Mouse (Mus musculus) lung, postnatal 14 days (tissue): ENCODE results near the gene Mob2.

ENCODE experiments used
- DNase-seq: peaks from one replicate; pipeline ENCODE4 v3.0.0; 2021

Mob2 gene

DNA sequence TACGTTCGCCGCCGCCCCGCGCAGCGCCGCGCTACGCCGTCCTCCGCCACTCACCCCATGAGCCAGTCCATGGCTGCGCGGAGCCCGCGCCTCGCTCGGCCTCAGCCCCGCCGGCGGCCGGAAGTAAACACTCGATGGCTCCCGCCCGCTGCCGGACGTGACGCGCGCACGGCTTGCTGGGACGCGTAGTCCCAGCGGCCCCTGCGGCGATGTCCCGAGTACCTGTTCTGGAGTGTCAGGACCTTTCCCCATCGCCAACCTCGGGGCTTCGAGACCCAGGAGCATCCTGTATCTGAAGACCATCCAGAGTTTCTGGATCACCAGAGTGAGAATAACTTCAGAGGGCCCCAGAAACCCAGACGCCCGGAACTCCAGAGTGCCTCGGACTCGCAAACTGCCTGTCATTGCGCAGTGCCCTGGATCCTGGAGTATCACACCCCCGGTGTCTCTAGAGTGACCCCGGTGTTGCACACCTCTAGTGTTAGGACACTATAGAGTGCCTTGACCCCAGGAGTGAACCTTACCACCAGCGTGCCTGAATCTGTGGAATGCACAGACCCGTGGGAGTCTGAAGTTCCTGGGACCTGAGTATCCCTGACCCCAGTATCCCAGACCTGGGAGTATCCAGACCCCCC lies at the start of gene Mob2:
Mob2 (minus strand) TSS at position 135 of the 635 bp plus-strand sequence.
- peak; percentile 93 for DNase-seq

DNA sequence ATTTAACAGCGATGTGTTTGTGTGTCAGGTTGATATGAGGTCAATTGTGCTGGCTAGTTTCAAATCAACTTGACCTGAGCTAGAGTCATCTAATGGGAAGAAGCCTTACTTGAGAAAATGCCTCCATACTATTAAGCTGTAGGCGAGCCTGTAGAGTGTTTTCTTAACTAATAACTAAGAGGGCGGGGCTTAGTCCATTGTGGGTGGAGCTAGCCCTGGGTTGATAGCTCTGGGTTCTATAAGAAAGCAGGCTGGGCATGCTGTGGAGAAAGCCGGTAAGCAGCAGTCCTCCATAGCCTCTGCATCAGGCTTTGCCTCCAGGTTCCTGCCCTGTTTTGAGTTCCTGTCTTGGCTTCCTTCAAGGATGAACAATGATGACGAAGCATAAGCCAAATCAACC lies 43.9 kb upstream of the Mob2 start:
- DNase-seq = no peak

DNA sequence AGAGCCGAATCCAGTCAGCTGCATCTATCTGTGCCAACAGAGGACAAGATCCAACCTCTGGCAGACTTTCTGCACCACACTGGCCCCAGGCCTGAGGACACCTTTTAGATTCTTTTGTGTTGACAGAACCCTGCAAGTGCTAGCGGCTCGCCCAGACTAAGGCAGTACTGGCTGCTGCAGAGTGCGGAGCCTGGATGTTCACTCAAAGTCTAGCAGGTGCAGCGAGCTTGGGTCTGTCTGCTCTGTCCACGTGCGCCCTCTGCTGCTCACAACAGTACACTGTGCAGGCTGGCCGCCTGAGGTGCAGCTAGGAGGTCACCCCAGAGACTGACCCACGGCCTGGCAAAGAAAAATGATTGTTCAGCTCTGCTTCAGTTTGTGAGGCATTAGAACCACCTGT lies 36.9 kb upstream of the Mob2 start:
- peak; percentile 86 for DNase-seq

DNA sequence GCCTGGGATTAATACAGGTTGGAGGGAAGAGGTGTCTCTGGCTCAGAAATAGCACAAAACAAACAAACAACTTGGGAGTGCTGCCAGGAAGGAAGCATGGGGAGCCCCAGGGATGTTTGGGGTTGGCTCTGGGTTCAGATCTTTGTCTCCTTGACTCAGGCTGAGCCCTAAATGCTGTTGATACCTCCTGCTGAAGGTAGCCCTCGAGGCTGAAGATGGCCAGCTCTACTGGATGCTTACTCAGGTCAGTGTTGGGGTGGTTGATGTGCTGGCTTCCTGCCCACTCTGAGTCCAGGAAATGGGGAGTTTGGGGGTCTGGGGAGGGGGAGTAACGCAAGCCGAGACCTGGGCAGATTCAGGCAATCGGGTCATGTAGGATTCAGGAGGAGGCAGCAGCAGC lies 35.8 kb upstream of the Mob2 start:
- no peak for DNase-seq

DNA sequence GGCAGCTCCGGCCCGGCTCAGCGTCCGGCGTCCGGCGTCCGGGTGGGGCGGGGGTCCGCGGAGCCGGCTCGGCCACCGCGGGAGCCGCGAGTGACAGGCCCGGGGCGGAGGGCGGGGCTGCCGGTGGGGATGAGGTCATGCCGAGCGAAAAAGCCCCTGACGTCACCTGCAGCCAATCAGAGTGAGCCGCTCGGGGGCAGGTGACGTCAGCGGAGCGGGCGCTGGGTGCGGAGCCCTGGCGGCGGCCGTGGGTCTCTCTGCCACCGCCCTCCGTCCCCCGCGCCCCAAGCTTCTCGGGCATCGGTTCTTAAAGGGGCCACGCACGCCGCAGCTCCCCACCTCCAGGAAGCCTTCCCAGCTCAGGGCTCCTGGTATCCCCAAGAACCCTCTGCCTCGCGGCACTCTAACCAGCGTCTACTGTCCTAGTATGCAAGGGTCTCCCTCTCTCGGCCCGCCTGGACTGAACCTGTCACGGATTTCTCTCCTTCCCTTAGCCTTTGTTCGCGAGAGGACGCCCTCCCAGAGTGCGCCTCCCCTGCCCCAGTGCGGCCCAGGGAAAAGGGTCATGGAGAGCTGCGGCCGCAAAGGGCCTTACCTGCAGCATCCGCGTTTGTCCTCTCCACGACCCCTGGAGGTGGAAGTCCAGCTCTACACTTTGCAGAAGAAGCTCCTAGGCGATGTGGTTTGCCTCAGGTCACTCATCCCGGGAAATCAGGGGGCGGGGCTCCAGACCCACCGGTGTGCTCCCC lies 34.5 kb upstream of the Mob2 start, which contains the start of gene Dusp8:
Dusp8 (minus strand) TSS at position 661 of the 749 bp plus-strand sequence.
- peak; percentile 93 for DNase-seq

DNA sequence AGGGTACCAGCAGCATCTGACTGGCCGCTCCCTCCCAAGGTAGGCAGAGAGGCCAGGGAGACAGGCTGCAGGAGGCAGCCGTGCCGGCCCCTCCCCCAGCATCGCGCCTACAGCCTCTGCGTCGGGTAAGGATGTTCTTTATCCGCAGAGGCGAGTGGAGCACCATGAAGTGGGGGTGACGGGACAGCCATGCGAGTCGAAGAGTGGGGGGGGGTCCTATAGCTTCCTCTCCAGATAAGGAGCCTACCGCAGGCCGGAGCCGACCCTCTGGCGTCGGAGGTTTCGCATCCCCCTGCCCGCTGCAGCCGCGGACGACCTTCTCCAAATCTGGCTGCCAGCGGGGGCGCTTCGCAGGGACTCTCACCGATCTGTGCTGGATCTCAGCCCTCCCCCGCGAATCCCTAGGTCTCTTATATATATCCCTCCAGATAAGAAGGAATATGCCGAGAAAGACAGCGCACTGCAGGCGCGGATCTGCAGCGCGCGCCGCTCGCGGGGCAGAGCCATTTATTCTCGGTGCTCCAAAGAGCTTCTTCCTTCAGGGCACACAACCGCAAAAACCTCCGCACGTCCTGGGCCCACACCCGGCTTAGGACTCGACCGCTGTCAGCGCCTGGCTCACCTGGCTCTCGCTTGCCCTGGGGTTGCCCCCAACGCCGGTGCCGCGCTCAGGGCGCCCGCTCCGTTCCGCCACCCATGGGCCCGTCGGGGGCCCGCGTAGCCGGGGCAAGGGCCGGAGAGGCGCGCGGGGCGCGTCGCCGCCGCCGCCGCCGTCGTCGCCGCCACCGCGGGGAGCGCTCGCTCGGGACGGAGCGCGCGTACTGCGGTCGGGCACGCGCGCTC lies 33.7 kb upstream of the Mob2 start:
- peak; percentile 46 for DNase-seq

DNA sequence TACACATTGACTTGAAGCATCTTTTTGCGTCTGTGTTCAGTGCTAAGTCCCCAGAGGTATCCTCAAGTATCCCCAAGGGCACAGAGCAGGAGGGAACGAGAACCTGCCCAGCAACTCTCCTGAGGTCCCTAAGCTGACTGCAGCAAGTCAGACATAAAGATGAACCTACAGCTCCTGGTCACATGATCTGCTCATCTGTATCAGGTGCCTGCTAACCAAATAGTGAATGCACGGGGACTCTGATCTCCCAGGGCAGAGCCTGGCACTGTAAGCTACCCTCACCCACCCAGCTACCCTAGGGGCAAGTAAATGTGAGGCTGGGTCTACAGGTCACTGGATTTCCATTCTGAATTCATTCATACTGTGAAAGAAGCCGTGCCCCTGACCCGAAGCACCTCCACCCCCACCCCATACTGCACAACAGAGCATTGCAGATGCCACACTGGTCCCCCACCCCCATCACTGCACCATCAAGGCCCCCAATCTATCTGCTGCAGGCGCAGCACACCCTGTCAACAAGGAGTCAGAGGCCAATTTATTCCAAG lies 32.9 kb upstream of the Mob2 start:
- DNase-seq = no peak

DNA sequence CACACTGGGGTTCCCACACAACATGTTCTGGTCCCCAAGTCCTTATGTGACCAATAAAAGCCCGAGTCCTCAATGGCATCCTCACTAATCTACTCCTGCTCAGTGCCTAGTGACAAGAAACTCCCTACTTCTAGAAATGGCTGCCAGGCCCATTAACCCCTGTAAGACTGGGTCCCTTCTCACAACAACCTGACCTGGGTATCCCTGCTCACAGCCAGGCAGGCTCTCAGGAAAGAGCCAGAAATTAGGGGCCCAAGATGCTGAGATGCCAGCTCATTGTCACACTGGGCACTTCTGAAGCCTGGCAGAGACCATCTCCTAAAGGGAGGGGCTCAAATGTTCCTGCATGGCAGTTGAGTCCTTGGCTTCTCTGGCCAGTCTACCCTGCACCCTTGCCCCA lies 32.1 kb upstream of the Mob2 start:
- DNase-seq = no peak

DNA sequence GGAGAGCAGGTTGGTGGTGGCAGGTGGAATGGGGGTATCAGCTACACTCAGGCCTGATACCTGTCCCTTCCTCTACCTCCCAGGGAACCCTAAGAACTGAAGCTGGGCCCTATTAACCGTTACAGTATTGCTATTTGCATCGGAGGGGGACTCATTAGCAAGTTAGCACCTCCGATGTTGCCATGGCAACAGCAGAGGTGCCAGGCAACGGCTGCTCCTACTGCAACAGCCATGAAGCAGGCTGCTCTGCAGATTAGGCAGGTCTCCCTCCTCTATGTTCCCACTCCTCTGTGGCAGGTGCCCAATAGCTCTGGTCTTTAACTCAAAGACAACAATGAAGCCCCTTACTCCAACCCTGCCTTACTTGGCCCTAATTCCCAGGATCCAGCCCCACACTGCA lies 31.0 kb upstream of the Mob2 start:
- no peak for DNase-seq

DNA sequence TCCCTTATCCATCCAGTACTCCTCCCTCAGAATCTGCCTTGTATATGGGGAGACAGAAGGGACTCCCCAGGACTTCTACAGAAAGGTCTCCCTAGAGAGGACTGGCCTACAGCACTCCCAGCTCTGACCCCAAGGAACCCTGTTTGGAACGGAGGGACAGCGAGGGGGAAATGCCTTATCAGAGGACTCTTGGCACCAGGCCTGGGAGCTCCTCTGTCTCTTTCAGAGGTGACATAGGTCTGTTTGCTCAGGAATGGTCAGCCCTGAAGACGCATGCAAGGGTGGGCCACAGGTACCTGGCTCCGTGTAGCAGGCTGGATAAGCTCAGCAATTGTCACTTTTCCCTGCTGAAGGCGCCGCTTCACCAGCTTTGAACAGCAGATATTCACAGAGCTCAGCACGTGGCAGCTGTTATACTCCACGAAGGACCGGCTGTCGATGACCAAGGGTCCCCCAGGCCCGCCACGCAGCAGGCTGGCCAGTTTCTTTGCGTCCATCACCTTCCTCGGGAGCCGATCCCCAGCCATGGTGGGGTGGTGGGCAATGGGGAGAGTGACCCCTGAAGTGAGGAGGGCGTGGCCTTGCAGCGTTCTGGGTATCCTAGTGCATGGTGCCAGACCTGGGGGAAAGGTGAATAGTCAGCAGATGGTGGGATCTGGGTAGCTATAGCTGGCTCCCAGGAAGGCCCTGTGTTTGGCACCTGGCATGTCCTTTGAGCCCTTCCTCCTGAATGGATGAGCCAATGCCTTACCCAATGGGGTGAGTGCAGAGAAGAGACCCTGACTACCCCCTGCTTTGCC lies 29.0 kb upstream of the Mob2 start:
- no peak for DNase-seq

DNA sequence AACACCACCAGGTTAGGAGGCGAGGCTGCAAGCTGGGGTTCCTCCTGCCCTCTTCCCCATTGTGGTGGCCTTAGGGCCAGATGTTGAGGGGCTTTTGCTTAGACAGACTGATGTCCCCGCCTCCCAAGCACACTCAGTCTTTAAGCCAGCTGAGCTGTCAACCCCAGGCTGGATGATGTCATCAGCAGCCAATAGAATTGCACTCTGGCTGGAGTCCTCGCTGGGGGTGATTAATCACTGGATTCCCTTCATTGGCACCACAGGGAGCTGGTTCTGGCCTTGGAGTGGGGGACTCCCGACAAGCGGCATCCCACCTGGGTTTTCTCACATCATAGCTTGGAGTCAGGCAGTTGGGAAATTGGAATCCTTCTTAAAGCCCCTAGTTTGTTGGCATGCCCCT lies 28.0 kb upstream of the Mob2 start:
- DNase-seq = no peak

DNA sequence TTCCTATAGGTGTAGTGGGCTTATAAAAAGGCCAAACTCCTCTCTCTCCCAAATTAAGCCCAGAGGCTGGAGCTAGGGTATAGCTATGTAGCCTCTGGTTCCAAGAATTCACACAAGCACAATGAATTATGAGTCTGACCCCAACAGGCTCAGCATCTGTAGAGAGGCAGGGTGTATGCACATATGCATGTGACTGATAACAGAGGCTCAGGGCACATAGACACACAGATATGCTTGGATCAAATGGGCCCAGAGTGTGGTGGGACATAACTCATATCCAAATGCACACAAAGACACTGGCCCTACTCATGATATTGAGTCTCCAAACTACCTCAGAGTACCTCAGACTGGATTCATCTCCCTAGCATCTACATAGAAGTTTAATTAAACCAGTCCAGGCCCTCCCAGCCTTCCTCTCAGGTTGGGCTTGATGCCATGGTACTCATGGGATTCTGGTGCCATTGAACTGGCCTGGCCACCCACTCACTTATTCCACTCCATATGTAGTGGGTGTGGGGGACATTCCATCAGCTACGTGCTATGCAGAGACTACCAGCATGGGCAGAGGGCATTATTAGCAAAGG lies 26.3 kb upstream of the Mob2 start:
- DNase-seq = no peak

DNA sequence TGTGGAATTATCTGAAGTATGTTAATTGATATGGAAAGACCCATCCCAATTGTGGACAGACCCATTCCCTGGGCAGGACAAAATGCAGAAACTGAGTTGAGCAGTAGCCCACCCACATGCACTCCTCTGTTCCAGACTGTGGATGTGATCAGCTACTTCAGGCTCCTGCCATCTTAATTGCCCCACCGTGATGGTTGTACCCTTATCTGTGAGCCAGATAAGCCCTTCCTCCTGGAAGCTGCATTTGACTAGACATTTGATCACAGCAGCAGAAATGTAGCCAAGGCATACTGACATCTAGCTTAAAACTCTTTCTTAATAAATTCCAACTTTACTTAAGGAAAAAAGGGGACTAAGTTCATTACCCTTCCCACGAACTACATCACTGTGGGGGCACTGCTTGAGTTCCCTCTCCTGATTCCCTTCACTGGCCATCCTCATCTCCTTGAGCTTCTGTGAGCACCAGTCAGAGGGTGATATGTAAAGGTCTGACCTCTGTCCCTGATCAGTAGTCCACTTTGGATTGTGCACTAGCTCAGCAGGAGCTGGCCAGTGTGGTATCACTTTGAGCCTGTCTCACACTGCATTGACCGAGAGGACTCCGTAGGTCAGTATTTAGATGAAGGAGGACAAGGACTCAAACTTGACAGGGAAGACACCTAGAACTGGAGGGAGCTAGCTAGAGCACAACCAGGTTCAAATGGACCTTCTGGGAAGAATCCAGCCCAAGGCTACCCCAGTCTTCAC lies 25.5 kb upstream of the Mob2 start:
- DNase-seq = no peak

DNA sequence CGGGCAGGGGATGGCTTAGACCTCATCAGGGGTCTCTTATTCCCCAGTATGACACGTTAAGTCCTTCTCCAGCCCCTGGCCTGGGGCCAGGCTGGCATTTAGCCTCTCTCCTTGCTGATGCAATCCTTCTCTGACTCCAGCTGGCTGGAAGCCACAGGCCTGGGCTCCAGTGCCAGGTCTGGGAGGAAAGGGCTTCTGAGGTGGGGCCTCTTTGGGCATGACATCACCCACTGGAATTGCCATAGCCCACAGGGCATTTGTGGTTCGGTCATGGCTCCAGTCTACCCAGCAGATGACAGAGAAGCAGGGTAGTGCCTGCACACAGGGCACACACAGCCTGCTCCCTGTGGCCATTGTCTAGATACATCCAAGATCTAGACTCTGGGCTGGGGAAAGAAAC lies 24.0 kb upstream of the Mob2 start:
- peak; percentile 88 for DNase-seq

DNA sequence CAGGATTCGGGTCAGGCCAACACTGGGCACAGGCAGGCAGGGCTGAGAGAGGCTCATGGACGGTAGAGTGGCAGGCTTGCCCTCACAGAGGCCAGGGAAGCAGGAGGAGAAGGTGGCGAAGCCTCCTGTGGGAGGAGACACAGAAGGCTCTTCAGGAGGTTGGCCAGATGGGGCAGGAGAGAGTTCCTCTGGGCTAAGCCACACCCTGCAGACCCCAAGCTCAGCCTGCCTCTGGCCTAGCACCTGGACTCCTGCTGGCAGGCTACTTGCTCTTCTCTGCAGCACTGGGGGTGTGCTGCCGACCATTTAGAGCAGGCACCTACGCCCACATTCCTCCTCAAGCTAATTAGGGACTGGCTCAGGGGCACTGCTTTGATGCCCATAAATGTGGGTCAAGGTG lies 23.5 kb upstream of the Mob2 start:
- no peak for DNase-seq

DNA sequence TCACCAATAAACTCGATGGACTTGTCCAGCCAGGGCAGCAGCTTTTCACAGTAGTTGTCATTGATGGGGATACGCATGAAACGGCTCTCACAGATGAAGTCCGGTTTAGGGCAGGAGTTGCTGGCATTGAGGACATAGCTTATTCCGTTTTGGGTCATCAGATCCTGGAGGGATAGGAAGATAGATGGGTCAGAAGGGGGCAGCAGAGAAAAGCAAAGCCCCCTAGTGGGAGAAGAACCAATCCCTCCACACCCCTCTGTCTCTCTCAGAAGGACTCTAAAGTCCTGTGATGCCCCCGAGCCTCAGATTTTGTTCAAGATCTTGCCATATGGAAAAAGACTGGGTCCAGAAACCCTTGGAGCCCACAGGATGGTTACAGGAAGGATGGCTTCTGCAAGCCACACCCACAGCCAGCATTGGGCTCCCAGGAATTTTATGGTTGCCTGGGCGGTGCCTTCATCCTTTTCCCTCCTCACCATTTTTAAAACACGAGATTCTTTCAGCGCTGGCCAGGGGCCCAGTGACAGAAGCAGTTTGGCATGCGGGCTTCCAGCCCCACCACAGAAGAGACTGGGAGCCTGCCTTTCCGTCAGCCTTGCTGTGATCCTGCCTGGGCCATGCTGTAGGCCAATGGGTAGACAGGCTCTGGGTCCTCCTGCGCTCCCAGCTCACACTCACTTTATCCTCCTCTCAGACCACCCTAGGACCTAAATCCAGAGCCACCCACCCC lies 22.9 kb upstream of the Mob2 start:
- DNase-seq = peak; percentile 66

DNA sequence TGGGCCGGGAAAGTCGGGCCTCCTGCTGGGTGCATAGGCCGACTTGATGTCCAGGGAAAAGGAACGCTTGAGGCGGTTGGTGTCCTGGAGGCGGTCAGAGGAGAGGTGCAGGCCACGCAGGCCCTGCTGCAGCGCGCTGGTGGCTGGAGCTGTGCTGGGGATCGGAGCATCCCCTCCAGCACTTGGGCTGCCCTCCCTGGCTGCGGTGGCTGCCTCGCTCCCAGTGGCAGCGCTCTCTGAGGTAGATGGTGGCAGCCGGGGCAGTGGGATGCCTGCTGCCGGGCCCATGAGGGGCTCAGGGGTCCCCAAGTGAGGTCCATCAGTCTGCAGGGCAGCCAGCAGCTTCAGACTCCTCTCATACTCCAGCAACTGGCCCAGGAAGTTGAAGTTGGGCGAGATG lies 21.7 kb upstream of the Mob2 start:
- no peak for DNase-seq

DNA sequence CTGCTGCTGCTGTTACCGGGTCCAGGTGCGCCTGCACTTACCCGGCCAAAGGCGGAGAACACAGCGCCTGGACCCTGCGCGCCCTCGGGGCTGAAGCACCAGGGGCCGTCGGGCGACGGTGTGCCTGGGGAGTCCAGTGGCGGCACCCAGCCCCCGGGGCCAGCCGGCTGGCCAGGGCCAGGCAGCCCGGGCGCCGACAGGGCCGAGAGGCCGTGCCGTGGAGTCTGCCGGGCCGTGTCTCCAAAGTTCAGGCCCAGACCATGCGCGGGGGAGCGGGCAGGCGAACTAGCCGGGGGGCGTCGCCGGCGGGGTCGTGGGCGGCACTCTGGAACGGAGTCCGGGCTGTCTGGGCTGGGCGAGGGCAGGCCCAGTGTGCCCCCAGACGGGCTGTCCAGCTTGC lies 21.3 kb upstream of the Mob2 start:
- DNase-seq = no peak

DNA sequence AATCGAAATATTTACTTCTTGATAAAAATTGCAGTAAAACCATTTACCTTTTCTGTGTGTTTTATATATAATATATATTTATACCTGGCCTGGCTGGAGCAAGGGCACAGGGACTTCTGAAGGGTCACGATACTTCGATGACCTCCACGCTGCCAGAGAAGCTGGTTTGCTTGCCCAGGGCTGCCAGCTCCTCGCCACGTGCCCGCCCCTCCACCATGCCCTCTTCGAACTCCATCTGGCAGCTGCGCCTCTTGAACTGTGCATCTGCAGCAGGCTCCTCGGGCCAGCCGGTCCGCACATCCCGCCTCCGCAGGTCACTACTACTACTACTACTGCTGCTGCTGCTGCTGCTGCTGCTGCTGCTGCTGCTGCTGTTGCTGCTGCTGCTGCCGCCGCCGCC lies 20.9 kb upstream of the Mob2 start:
- no peak for DNase-seq

DNA sequence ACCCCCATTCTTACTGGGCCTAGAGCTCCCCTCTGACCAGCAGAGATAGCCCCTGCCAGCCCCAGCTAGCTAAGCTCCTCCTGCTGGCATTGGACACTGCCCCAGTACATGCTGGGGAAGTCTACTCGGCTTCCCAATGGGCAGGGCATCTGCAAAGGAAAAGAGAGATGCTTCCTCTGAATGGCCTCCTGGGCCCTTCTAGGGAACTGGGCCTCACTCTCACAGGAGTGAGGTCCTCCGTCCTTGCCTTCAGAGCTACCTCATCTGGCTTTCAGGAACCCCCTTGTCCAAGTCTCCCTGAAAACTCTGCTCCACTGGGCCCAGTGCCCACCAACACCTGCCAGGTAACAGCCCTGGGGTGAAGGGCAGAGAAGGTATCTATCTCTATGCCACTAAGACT lies 20.0 kb upstream of the Mob2 start:
- no peak for DNase-seq

DNA sequence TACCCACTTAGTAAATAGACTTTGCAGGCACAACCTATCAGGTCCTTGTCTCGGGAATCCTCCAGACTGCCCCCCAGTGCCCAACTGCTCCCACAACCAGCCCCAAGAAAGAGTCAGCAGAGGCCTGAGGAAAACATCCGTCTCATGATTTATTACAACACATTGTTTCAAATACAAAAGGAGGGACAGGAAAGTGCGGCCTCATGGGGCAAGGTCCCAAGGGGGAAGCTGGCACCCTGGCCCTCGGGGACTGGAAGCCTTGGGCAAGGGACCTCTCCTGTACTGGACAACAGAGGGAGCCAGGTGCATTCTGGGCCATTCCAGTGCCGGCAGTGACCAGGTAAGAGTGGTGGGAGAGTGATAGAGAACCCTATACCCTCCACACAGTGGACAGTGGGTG lies 18.5 kb upstream of the Mob2 start:
- no peak for DNase-seq
